Mouse (Mus musculus) olfactory bulb, adult 2 months (tissue): ENCODE measurements around the gene Exoc4.

ENCODE experiments used
- CTCF ChIP-seq: fragments of 200-500 bp; IDR thresholded peaks from 2 replicates; pipeline ENCODE4 v1.5.1; 2012; ENCODE audit warnings: low read depth, mild to moderate bottlenecking, low read length, moderate library complexity; ENCODE audit not compliant: insufficient read depth
- POLR2A ChIP-seq: fragments of 200-500 bp; IDR thresholded peaks from 2 replicates; pipeline ENCODE4 v1.6.1; 2012; ENCODE audit warnings: mild to moderate bottlenecking, low read depth, low read length, moderate library complexity; ENCODE audit not compliant: insufficient read depth

- no peak for TF ChIP-seq CTCF
- no peak for TF ChIP-seq POLR2A
Observed at GRCm38 (mm10) chr6:33496141-33496855, 247.4 kb downstream of the Exoc4 start.
